Mouse (Mus musculus): ENCODE data around the gene 2310061I04Rik.

DNA sequence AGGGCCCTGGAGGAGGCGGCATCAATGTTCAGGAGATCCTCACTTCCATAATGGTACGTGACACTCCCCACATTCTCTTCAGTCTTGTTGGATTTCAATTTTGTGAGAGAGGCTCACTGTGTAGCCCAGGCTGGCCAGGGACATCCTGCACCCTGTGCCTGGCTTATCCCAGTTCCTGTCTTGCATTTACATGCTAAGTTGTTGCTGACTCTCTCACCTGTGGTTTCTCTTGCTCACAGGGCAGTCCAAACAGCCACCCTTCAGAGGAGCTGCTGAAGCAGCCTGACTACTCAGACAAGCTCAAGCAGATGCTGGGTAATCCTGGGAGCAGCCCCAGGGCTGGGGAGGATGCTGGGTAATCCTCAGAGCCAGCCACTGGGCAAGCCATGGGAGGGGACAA lies 32.3 kb upstream of the 2310061I04Rik start:
- no peak for TF ChIP-seq TAL1 (IDR thresholded peaks at IDR 0.05; ENCODE audit: low read length)
- TF ChIP-seq GATA1 (IDR thresholded peaks at IDR 0.05; ENCODE audit: low read length), result no peak
